In the genomic region with DNA sequence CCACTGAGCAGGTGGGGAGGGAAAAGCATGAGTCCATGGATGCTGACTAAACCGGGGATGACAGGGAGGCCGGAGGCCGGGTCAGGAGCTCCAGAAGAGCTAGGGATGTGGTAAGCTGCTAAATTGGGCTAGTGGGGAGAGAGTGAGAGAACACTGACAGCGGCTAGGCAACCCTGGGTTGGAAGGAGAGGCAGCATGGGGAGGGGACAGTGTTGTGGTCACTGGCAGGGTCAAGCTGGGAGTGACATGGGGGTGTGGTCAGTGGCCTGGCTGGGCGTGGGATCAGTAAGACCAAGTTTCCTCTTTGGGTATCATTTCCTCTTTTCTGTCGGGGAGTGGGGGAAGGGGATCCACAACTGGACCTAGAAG, we compare ENCODE assay signal across 8 mouse cellular contexts. TPM values are rescaled to one million over a fixed set of nuclear protein-coding genes. Genes with fewer than 3 reads are reported as not detected.
DNase-seq lines count a peak whose midpoint lies in the region; ATAC-seq lines count a peak whose summit lies in the region.

No protein-coding gene starts in this region.

- H3K4me2 ChIP-seq in neural tube, embryonic 11.5 days (ENCODE audit: low read depth): peak overlapping the region; percentile 69; the same call in 1 of the 2 replicates
- H3K4me2 ChIP-seq in embryonic facial prominence, embryonic 14.5 days (ENCODE audit: low read depth, low read length): peak overlapping the region; percentile 88
- peak overlapping the region; percentile 91 for H3K4me2 ChIP-seq in limb, embryonic 13.5 days (replicated peaks)
- H3K4me2 ChIP-seq in midbrain, embryonic 13.5 days (replicated peaks): peak overlapping the region; percentile 95; the same call in 1 of the 2 replicates

- no peaks in the 10 kb centered on the region for H3K27me3 ChIP-seq in neural tube, embryonic 11.5 days (ENCODE audit: control insufficient read depth, insufficient read depth, low read length)
- H3K27me3 ChIP-seq in embryonic facial prominence, embryonic 14.5 days (replicated peaks; ENCODE audit: control insufficient read depth, insufficient read depth, low read length): no peaks in the 10 kb centered on the region
- no peaks in the 10 kb centered on the region for H3K27me3 ChIP-seq in hindbrain, embryonic 10.5 days (ENCODE audit: insufficient read depth, poor library complexity, severe bottlenecking)
- no peaks in the 10 kb centered on the region for H3K27me3 ChIP-seq in limb, embryonic 13.5 days
- H3K27me3 ChIP-seq in midbrain, embryonic 13.5 days: no peaks in the 10 kb centered on the region

- no peak overlapping the region for H3K27ac ChIP-seq in neural tube, embryonic 11.5 days (ENCODE audit: low read depth, low read length)
- H3K27ac ChIP-seq in embryonic facial prominence, embryonic 14.5 days (replicated peaks; ENCODE audit: low read depth, low read length): no peak overlapping the region
- no peak overlapping the region; the same call in 1 of the 2 replicates for H3K27ac ChIP-seq in hindbrain, embryonic 10.5 days
- no peak overlapping the region for H3K27ac ChIP-seq in limb, embryonic 13.5 days
- H3K27ac ChIP-seq in midbrain, embryonic 13.5 days: no peak overlapping the region

- peaks cover 4% of the 10 kb centered on the region; the same call in 1 of the 2 replicates for H3K36me3 ChIP-seq in neural tube, embryonic 11.5 days (ENCODE audit: control insufficient read depth, insufficient read depth, low read length)
- H3K36me3 ChIP-seq in embryonic facial prominence, embryonic 14.5 days (ENCODE audit: control insufficient read depth, insufficient read depth, low read length): peaks cover 23% of the 10 kb centered on the region
- H3K36me3 ChIP-seq in hindbrain, embryonic 10.5 days: peaks cover 41% of the 10 kb centered on the region
- H3K36me3 ChIP-seq in limb, embryonic 13.5 days: peaks cover 34% of the 10 kb centered on the region
- H3K36me3 ChIP-seq in midbrain, embryonic 13.5 days: peaks cover 26% of the 10 kb centered on the region

- peaks cover 38% of the 10 kb centered on the region for H3K4me1 ChIP-seq in neural tube, embryonic 11.5 days (ENCODE audit: control insufficient read depth, insufficient read depth, low read length)
- peaks cover 39% of the 10 kb centered on the region for H3K4me1 ChIP-seq in embryonic facial prominence, embryonic 14.5 days (ENCODE audit: control insufficient read depth, insufficient read depth, low read length)
- H3K4me1 ChIP-seq in hindbrain, embryonic 10.5 days (replicated peaks): peaks cover 60% of the 10 kb centered on the region
- H3K4me1 ChIP-seq in limb, embryonic 13.5 days: peaks cover 58% of the 10 kb centered on the region
- H3K4me1 ChIP-seq in midbrain, embryonic 13.5 days (replicated peaks): peaks cover 60% of the 10 kb centered on the region

- no peak for DNase-seq in neural tube, embryonic 11.5 days (ENCODE audit: low spot score)
- no peak for DNase-seq in neural tube, embryonic 10.5 days (ENCODE audit: extremely low spot score, low spot score)
- DNase-seq in embryonic facial prominence, embryonic 14.5 days (ENCODE audit: low spot score): peak; percentile 36
- DNase-seq in hindbrain, embryonic 10.5 days (ENCODE audit: low spot score): no peak
- no peak for DNase-seq in cerebellum, adult 9-10 months
- DNase-seq in cerebellum, postnatal 4 days (ENCODE audit: low spot score in 2 of 2): no peak

- no peak overlapping the region for H3K4me3 ChIP-seq in neural tube, embryonic 11.5 days (ENCODE audit: low read depth, low read length)
- H3K4me3 ChIP-seq in embryonic facial prominence, embryonic 14.5 days (ENCODE audit: low read depth, low read length): peak overlapping the region; percentile 96
- H3K4me3 ChIP-seq in hindbrain, embryonic 10.5 days: peak overlapping the region; percentile 87
- H3K4me3 ChIP-seq in limb, embryonic 13.5 days: peak overlapping the region; percentile 92
- H3K4me3 ChIP-seq in midbrain, embryonic 13.5 days (replicated peaks): peak overlapping the region; percentile 9; the same call in 1 of the 2 replicates

- H3K9ac ChIP-seq in neural tube, embryonic 11.5 days (ENCODE audit: low read length): no peak overlapping the region
- H3K9ac ChIP-seq in embryonic facial prominence, embryonic 14.5 days (ENCODE audit: low read depth, low read length): peak overlapping the region; percentile 93
- peak overlapping the region; percentile 56; the same call in 1 of the 2 replicates for H3K9ac ChIP-seq in limb, embryonic 13.5 days
- peak overlapping the region; percentile 96 for H3K9ac ChIP-seq in midbrain, embryonic 13.5 days (replicated peaks)

- H3K9me3 ChIP-seq in neural tube, embryonic 11.5 days (ENCODE audit: control insufficient read depth, low read length): no peaks in the 10 kb centered on the region
- H3K9me3 ChIP-seq in embryonic facial prominence, embryonic 14.5 days (ENCODE audit: control insufficient read depth, low read length): no peaks in the 10 kb centered on the region
- H3K9me3 ChIP-seq in hindbrain, embryonic 10.5 days: no peaks in the 10 kb centered on the region
- no peaks in the 10 kb centered on the region for H3K9me3 ChIP-seq in limb, embryonic 13.5 days
- no peaks in the 10 kb centered on the region for H3K9me3 ChIP-seq in midbrain, embryonic 13.5 days

- ATAC-seq in neural tube, embryonic 11.5 days (ENCODE audit: insufficient read depth, low FRiP score, low TSS enrichment): no peak
- ATAC-seq in embryonic facial prominence, embryonic 14.5 days (ENCODE audit: low read depth): no peak
- no peak for ATAC-seq in limb, embryonic 13.5 days (ENCODE audit: low FRiP score, low read depth)
- ATAC-seq in midbrain, embryonic 13.5 days: no peak

- WGBS in neural tube, embryonic 11.5 days: 46% methylated on average over 6 of the region's 6 CpGs
- WGBS in embryonic facial prominence, embryonic 14.5 days: 19% methylated on average over 6 of the region's 6 CpGs
- 38% methylated on average over 6 of the region's 6 CpGs for WGBS in hindbrain, embryonic 10.5 days
- 42% methylated on average over 6 of the region's 6 CpGs for WGBS in limb, embryonic 13.5 days
- 74% methylated on average over 6 of the region's 6 CpGs for WGBS in midbrain, embryonic 13.5 days

RNA-seq across cellular contexts. Expression of a gene that starts 1.9 kb away (rescaled TPM):
- 56.0 and 62.5 TPM in 2 replicates for polyA plus RNA-seq in neural tube, embryonic 11.5 days (2014; fragmentation: Nextera tagmentation; extraction: Ambion mirVana)
- polyA plus RNA-seq in embryonic facial prominence, embryonic 14.5 days (2014; fragmentation: Nextera tagmentation; extraction: Ambion mirVana): 79.6 and 83.0 TPM in 2 replicates
- 40.7 and 53.3 TPM in 2 replicates for polyA plus RNA-seq in hindbrain, embryonic 10.5 days (2016; fragmentation: Nextera tagmentation; extraction: Ambion mirVana)
- 58.7 and 60.0 TPM in 2 replicates for polyA plus RNA-seq in limb, embryonic 13.5 days (2015; fragmentation: Nextera tagmentation; extraction: Ambion mirVana)
- polyA plus RNA-seq in midbrain, embryonic 13.5 days (2015; fragmentation: Nextera tagmentation; extraction: Ambion mirVana): 72.6 and 80.4 TPM in 2 replicates

RNA-seq across cellular contexts. Expression of a gene that starts 2.3 kb away (rescaled TPM):
- polyA plus RNA-seq in neural tube, embryonic 11.5 days (2014; fragmentation: Nextera tagmentation; extraction: Ambion mirVana): 42.1 and 48.8 TPM in 2 replicates
- 67.8 and 70.2 TPM in 2 replicates for polyA plus RNA-seq in embryonic facial prominence, embryonic 14.5 days (2014; fragmentation: Nextera tagmentation; extraction: Ambion mirVana)
- polyA plus RNA-seq in hindbrain, embryonic 10.5 days (2016; fragmentation: Nextera tagmentation; extraction: Ambion mirVana): 52.8 and 58.9 TPM in 2 replicates
- polyA plus RNA-seq in limb, embryonic 13.5 days (2015; fragmentation: Nextera tagmentation; extraction: Ambion mirVana): 60.4 and 63.6 TPM in 2 replicates
- 59.8 and 67.0 TPM in 2 replicates for polyA plus RNA-seq in midbrain, embryonic 13.5 days (2015; fragmentation: Nextera tagmentation; extraction: Ambion mirVana)

RNA-seq across cellular contexts. Expression of a gene that starts 18.3 kb away (rescaled TPM):
- polyA plus RNA-seq in neural tube, embryonic 11.5 days (2014; fragmentation: Nextera tagmentation; extraction: Ambion mirVana): 26.5 and 32.1 TPM in 2 replicates
- 25.1 and 25.7 TPM in 2 replicates for polyA plus RNA-seq in embryonic facial prominence, embryonic 14.5 days (2014; fragmentation: Nextera tagmentation; extraction: Ambion mirVana)
- 20.3 and 25.6 TPM in 2 replicates for polyA plus RNA-seq in hindbrain, embryonic 10.5 days (2016; fragmentation: Nextera tagmentation; extraction: Ambion mirVana)
- 35.0 and 38.5 TPM in 2 replicates for polyA plus RNA-seq in limb, embryonic 13.5 days (2015; fragmentation: Nextera tagmentation; extraction: Ambion mirVana)
- polyA plus RNA-seq in midbrain, embryonic 13.5 days (2015; fragmentation: Nextera tagmentation; extraction: Ambion mirVana): 24.5 and 26.1 TPM in 2 replicates

RNA-seq across cellular contexts. Expression of a gene that starts 18.4 kb away (rescaled TPM):
- 29.8 and 30.8 TPM in 2 replicates for polyA plus RNA-seq in neural tube, embryonic 11.5 days (2014; fragmentation: Nextera tagmentation; extraction: Ambion mirVana)
- polyA plus RNA-seq in embryonic facial prominence, embryonic 14.5 days (2014; fragmentation: Nextera tagmentation; extraction: Ambion mirVana): 15.1 and 19.1 TPM in 2 replicates
- polyA plus RNA-seq in hindbrain, embryonic 10.5 days (2016; fragmentation: Nextera tagmentation; extraction: Ambion mirVana): 28.0 and 36.3 TPM in 2 replicates
- polyA plus RNA-seq in limb, embryonic 13.5 days (2015; fragmentation: Nextera tagmentation; extraction: Ambion mirVana): 26.9 and 27.0 TPM in 2 replicates
- 53.8 and 58.4 TPM in 2 replicates for polyA plus RNA-seq in midbrain, embryonic 13.5 days (2015; fragmentation: Nextera tagmentation; extraction: Ambion mirVana)

RNA-seq across cellular contexts. Expression of a gene that starts 24.1 kb away (rescaled TPM):
- 1.8 and 2.4 TPM in 2 replicates for polyA plus RNA-seq in neural tube, embryonic 11.5 days (2014; fragmentation: Nextera tagmentation; extraction: Ambion mirVana)
- 1.3 and 1.5 TPM in 2 replicates for polyA plus RNA-seq in embryonic facial prominence, embryonic 14.5 days (2014; fragmentation: Nextera tagmentation; extraction: Ambion mirVana)
- 0.88 and 1.0 TPM in 2 replicates for polyA plus RNA-seq in hindbrain, embryonic 10.5 days (2016; fragmentation: Nextera tagmentation; extraction: Ambion mirVana)
- polyA plus RNA-seq in limb, embryonic 13.5 days (2015; fragmentation: Nextera tagmentation; extraction: Ambion mirVana): 1.4 and 2.2 TPM in 2 replicates
- 0.77 and 2.1 TPM in 2 replicates for polyA plus RNA-seq in midbrain, embryonic 13.5 days (2015; fragmentation: Nextera tagmentation; extraction: Ambion mirVana)
